Mouse (Mus musculus): ENCODE measurements around the gene Atxn7l1.
"Not testable (repeated sequence)": the region's sequence is repeated elsewhere in the genome, so short reads cannot be mapped to it uniquely, and the experiment has no call there.

Atxn7l1 gene

GRCm38 (mm10) chr12:33149544-33150190 is 2.2 kb downstream of the Atxn7l1 start:
- in situ Hi-C loops (cut with MboI, MseI) = no loop called here

- in situ Hi-C loops (cut with MboI, MseI) = no loop called here
Measured at GRCm38 (mm10) chr12:33153131-33153530, 5.6 kb downstream of the Atxn7l1 start.

- in situ Hi-C loops (cut with MboI, MseI) = no loop called here
Measured at GRCm38 (mm10) chr12:33153850-33154249, 6.4 kb downstream of the Atxn7l1 start.

- in situ Hi-C loops (cut with MboI, MseI) = no loop called here
Measured at GRCm38 (mm10) chr12:33154732-33155131, 7.2 kb downstream of the Atxn7l1 start.

GRCm38 (mm10) chr12:33156334-33157018 is 9.0 kb downstream of the Atxn7l1 start:
- in situ Hi-C loops (cut with MboI, MseI) = no loop called here

GRCm38 (mm10) chr12:33158256-33158655 is 10.8 kb downstream of the Atxn7l1 start:
- in situ Hi-C loops (cut with MboI, MseI) = no loop called here

- in situ Hi-C loops (cut with MboI, MseI) = no loop called here
Measured at GRCm38 (mm10) chr12:33160406-33160805, 12.9 kb downstream of the Atxn7l1 start.

- in situ Hi-C loops (cut with MboI, MseI) = no loop called here
Measured at GRCm38 (mm10) chr12:33162541-33162940, 15.0 kb downstream of the Atxn7l1 start.

- in situ Hi-C loops (cut with MboI, MseI) = not testable (repeated sequence)
Measured at GRCm38 (mm10) chr12:33164019-33164418, 16.5 kb downstream of the Atxn7l1 start.

GRCm38 (mm10) chr12:33166712-33167111 is 19.2 kb downstream of the Atxn7l1 start:
- in situ Hi-C loops (cut with MboI, MseI) = no loop called here

- in situ Hi-C loops (cut with MboI, MseI) = no loop called here
Measured at GRCm38 (mm10) chr12:33167545-33167944, 20.1 kb downstream of the Atxn7l1 start.

GRCm38 (mm10) chr12:33168491-33168890 is 21.0 kb downstream of the Atxn7l1 start:
- in situ Hi-C loops (cut with MboI, MseI) = no loop called here

- in situ Hi-C loops (cut with MboI, MseI) = no loop called here
Measured at GRCm38 (mm10) chr12:33169777-33170494, 22.4 kb downstream of the Atxn7l1 start.

- in situ Hi-C loops (cut with MboI, MseI) = no loop called here
Measured at GRCm38 (mm10) chr12:33170822-33171221, 23.3 kb downstream of the Atxn7l1 start.

GRCm38 (mm10) chr12:33172926-33173325 is 25.4 kb downstream of the Atxn7l1 start:
- in situ Hi-C loops (cut with MboI, MseI) = no loop called here

- in situ Hi-C loops (cut with MboI, MseI) = no loop called here
Measured at GRCm38 (mm10) chr12:33173720-33174141, 26.2 kb downstream of the Atxn7l1 start.

- in situ Hi-C loops (cut with MboI, MseI) = no loop called here
Measured at GRCm38 (mm10) chr12:33174171-33174570, 26.7 kb downstream of the Atxn7l1 start.

- in situ Hi-C loops (cut with MboI, MseI) = no loop called here
Measured at GRCm38 (mm10) chr12:33174675-33175357, 27.3 kb downstream of the Atxn7l1 start.

- in situ Hi-C loops (cut with MboI, MseI) = no loop called here
Measured at GRCm38 (mm10) chr12:33175621-33176554, 28.4 kb downstream of the Atxn7l1 start.

GRCm38 (mm10) chr12:33176555-33176900 is 29.0 kb downstream of the Atxn7l1 start:
- in situ Hi-C loops (cut with MboI, MseI) = no loop called here

- in situ Hi-C loops (cut with MboI, MseI) = no loop called here
Measured at GRCm38 (mm10) chr12:33180421-33180820, 32.9 kb downstream of the Atxn7l1 start.
